ENCODE assay signal across 10 mouse cellular contexts in the genomic region with DNA sequence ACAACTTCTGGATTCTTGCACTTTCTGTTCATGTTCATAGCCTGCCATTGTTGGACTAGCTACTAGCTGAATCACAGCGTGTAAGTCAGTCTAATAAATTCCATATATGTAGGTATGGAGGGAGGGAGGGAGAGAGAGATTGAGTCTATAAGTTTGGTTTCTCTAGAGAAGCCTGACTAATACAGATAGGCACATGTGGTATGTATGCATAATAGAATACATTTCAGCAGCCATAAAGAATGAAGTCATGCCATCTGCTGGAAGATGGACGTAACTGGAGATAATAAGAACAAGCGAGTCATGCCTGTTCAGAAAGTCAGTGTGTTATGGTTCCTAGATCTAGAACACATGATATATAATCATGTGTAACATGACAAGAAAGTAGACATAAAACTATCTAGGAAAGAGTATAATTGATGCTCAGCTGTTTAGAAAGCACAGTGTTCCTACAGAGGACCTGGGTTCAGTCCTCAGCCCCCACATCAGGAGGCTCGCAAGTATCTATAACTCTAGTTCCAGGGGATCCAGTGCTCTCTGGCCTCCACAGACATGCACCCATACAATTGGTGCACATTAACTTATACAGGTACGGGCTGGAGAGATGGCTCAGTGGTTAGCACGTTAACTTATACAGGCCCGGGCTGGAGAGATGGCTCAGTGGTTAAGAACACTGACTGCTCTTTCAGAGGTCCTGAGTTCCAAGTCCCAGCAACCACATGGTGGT.
DNase-seq lines count a peak whose midpoint lies in the region; ATAC-seq and TF ChIP-seq lines count a peak whose summit lies in the region.
"Had no signal": no experiment of that assay in that cellular context is flagged by ENCODE, and none has a peak within 500 bp of the region (broad histone marks: within the 10 kb centered on the region; RNA-seq: fewer than 3 reads in every experiment).

No protein-coding gene starts in this region.

- H3K36me3 ChIP-seq in limb, embryonic 13.5 days = no peaks in the 10 kb centered on the region
- H3K36me3 ChIP-seq in limb, embryonic 10.5 days = no peaks in the 10 kb centered on the region
- no peaks in the 10 kb centered on the region for H3K36me3 ChIP-seq in MEL (ENCODE audit: control insufficient read depth in 1 of 2, insufficient read depth in 2 of 2, low read length in 2 of 2)
- H3K36me3 ChIP-seq in midbrain, embryonic 13.5 days = no peaks in the 10 kb centered on the region
- H3K36me3 ChIP-seq: intestine, embryonic 15.5 days; neural tube, embryonic 13.5 days had no signal

- DNase-seq in limb, embryonic 10.5 days (ENCODE audit: low spot score) = no peak
- peak; percentile 47 for DNase-seq in MEL (ENCODE audit: low read depth, low spot score)
- DNase-seq in brain, embryonic 18.5 days (ENCODE audit: low read depth, low spot score) = peak; percentile 24
- DNase-seq in layer of hippocampus, postnatal 10 days (ENCODE audit: low spot score in 2 of 2) = no peak
- DNase-seq in cerebellum, postnatal 25 days = no peak

- TF ChIP-seq POLR2A in MEL (IDR thresholded peaks at IDR 0.05; ENCODE audit: control insufficient read depth in 1 of 2, insufficient read depth in 1 of 2, low read depth in 1 of 2, low read length in 2 of 2, poor library complexity in 1 of 2) = no peak

- peak in 2 of 3 experiments; percentile 23 to 66; a peak in 3 of 6 replicates for TF ChIP-seq CTCF in MEL (IDR thresholded peaks at IDR 0.05 in 2 of 3, conservative IDR thresholded peaks at IDR 0.05 in 1 of 3; ENCODE audit: control insufficient read depth in 1 of 3, insufficient read depth in 1 of 3, low read depth in 2 of 3, low read length in 3 of 3, poor library complexity in 1 of 3, severe bottlenecking in 1 of 3)

- TF ChIP-seq EP300 in MEL (IDR thresholded peaks at IDR 0.05; ENCODE audit: low read depth in 1 of 2, low read length in 2 of 2) = no peak

- H3K27me3 ChIP-seq in limb, embryonic 13.5 days = no peaks in the 10 kb centered on the region
- no peaks in the 10 kb centered on the region for H3K27me3 ChIP-seq in limb, embryonic 10.5 days (ENCODE audit: low read depth, poor library complexity, severe bottlenecking)
- peaks cover 0 to 1% of the 10 kb centered on the region in 2 experiments; a peak in 2 of 4 replicates for H3K27me3 ChIP-seq in MEL (ENCODE audit: control insufficient read depth in 1 of 2, insufficient read depth in 2 of 2, low read length in 2 of 2)
- no peaks in the 10 kb centered on the region for H3K27me3 ChIP-seq in midbrain, embryonic 13.5 days
- H3K27me3 ChIP-seq: intestine, embryonic 15.5 days; neural tube, embryonic 13.5 days had no signal

- WGBS in limb, embryonic 13.5 days = 82% methylated on average over 7 of the region's 7 CpGs
- WGBS in limb, embryonic 10.5 days = 86% methylated on average over 7 of the region's 7 CpGs
- 87% methylated on average over 7 of the region's 7 CpGs for WGBS in midbrain, embryonic 13.5 days

- H3K9ac ChIP-seq in limb, embryonic 13.5 days = no peak overlapping the region
- no peak overlapping the region for H3K9ac ChIP-seq in MEL (ENCODE audit: control insufficient read depth, low read depth, low read length, poor library complexity, severe bottlenecking)
- no peak overlapping the region for H3K9ac ChIP-seq in midbrain, embryonic 13.5 days (replicated peaks)
- H3K9ac ChIP-seq: intestine, embryonic 15.5 days; neural tube, embryonic 13.5 days had no signal

- H3K27ac ChIP-seq in limb, embryonic 13.5 days = no peak overlapping the region
- no peak overlapping the region for H3K27ac ChIP-seq in limb, embryonic 10.5 days
- H3K27ac ChIP-seq in MEL (ENCODE audit: control insufficient read depth, low read depth, low read length) = no peak overlapping the region
- H3K27ac ChIP-seq in midbrain, embryonic 13.5 days = no peak overlapping the region
- H3K27ac ChIP-seq: intestine, embryonic 15.5 days; neural tube, embryonic 13.5 days had no signal

- H3K9me3 ChIP-seq in limb, embryonic 13.5 days = no peaks in the 10 kb centered on the region
- no peaks in the 10 kb centered on the region for H3K9me3 ChIP-seq in limb, embryonic 10.5 days (replicated peaks)
- H3K9me3 ChIP-seq in MEL (replicated peaks; ENCODE audit: insufficient read depth, low read length) = no peaks in the 10 kb centered on the region
- no peaks in the 10 kb centered on the region; the same call in 1 of the 2 replicates for H3K9me3 ChIP-seq in midbrain, embryonic 13.5 days
- H3K9me3 ChIP-seq: intestine, embryonic 15.5 days; neural tube, embryonic 13.5 days had no signal

- ATAC-seq in limb, embryonic 13.5 days (ENCODE audit: low FRiP score, low read depth) = 0 out of 2 replicates have a peak, but pooled peaks have one; percentile 28
- ATAC-seq in midbrain, embryonic 13.5 days = peak; percentile 55; the same call in 1 of the 2 replicates
- no peak for ATAC-seq in erythroblast, adult 5-6 weeks (replicated peaks; ENCODE audit: low FRiP score, poor library complexity, severe bottlenecking)
- ATAC-seq: intestine, embryonic 15.5 days had no signal

- H3K4me2 ChIP-seq in limb, embryonic 13.5 days (replicated peaks) = no peak overlapping the region
- no peak overlapping the region for H3K4me2 ChIP-seq in midbrain, embryonic 13.5 days (replicated peaks)
- H3K4me2 ChIP-seq: intestine, embryonic 15.5 days; neural tube, embryonic 13.5 days had no signal

- H3K4me3 ChIP-seq in limb, embryonic 13.5 days = no peak overlapping the region
- no peak overlapping the region for H3K4me3 ChIP-seq in limb, embryonic 10.5 days
- no peak overlapping the region for H3K4me3 ChIP-seq in MEL (ENCODE audit: control insufficient read depth in 1 of 2, insufficient read depth in 1 of 2, low read depth in 2 of 2, low read length in 2 of 2)
- no peak overlapping the region for H3K4me3 ChIP-seq in midbrain, embryonic 13.5 days (replicated peaks)
- H3K4me3 ChIP-seq: intestine, embryonic 15.5 days; neural tube, embryonic 13.5 days had no signal

- H3K4me1 ChIP-seq in limb, embryonic 13.5 days = no peaks in the 10 kb centered on the region
- no peaks in the 10 kb centered on the region for H3K4me1 ChIP-seq in limb, embryonic 10.5 days
- H3K4me1 ChIP-seq in MEL (ENCODE audit: control insufficient read depth in 1 of 2, insufficient read depth in 2 of 2, low read length in 2 of 2) = no peaks in the 10 kb centered on the region
- no peaks in the 10 kb centered on the region for H3K4me1 ChIP-seq in midbrain, embryonic 13.5 days (replicated peaks)
- H3K4me1 ChIP-seq: intestine, embryonic 15.5 days; neural tube, embryonic 13.5 days had no signal

- TF ChIP-seq RAD21 in MEL (IDR thresholded peaks at IDR 0.05; ENCODE audit: low read depth, low read length) = peak; percentile 65

- H3K79me2 ChIP-seq in MEL (ENCODE audit: control insufficient read depth, insufficient read depth, low read length, poor library complexity) = no peaks in the 10 kb centered on the region

TF ChIP-seq in MEL, 35 proteins besides CTCF, POLR2A, EP300 and RAD21:
- TF ChIP-seq SMC3 (IDR thresholded peaks at IDR 0.05; ENCODE audit: low read depth, low read length) = peak; percentile 74
- TF ChIP-seq POLR2AphosphoS5 (IDR thresholded peaks at IDR 0.05; ENCODE audit: borderline replicate concordance, low read depth, low read length) = no peak
- TF ChIP-seq ZMIZ1 (IDR thresholded peaks at IDR 0.05; ENCODE audit: low read depth, low read length) = no peak
- no peak for TF ChIP-seq TAL1 (IDR thresholded peaks at IDR 0.05; ENCODE audit: low read length)
- peak; percentile 36; the same call in 1 of the 2 replicates for TF ChIP-seq ZC3H11A (IDR thresholded peaks at IDR 0.05; ENCODE audit: low read depth, low read length)
- no peak for TF ChIP-seq USF2 (IDR thresholded peaks at IDR 0.05; ENCODE audit: borderline replicate concordance in 1 of 2, insufficient read depth in 1 of 2, low read depth in 1 of 2, low read length in 2 of 2)
- TF ChIP-seq ZNF384 (IDR thresholded peaks at IDR 0.05; ENCODE audit: low read depth, low read length) = no peak
- no peak for TF ChIP-seq MAFK (IDR thresholded peaks at IDR 0.05; ENCODE audit: borderline replicate concordance, low read depth, low read length)
- no peak for TF ChIP-seq HCFC1 (IDR thresholded peaks at IDR 0.05; ENCODE audit: low read depth, low read length)
- TF ChIP-seq MYC (IDR thresholded peaks at IDR 0.05; ENCODE audit: low read depth, low read length) = 0 out of 2 replicates have a peak, but pooled peaks have one; percentile 25
- no peak for TF ChIP-seq TCF12 (IDR thresholded peaks at IDR 0.05; ENCODE audit: low read depth, low read length)
- no peak for TF ChIP-seq ZKSCAN1 (IDR thresholded peaks at IDR 0.05; ENCODE audit: low read depth, low read length)
- no peak for TF ChIP-seq ELF1 (IDR thresholded peaks at IDR 0.05; ENCODE audit: low read depth, low read length)
- TF ChIP-seq GABPA (IDR thresholded peaks at IDR 0.05; ENCODE audit: low read depth, low read length) = no peak

Comparison
In these comparisons a context has a peak if more than half of its experiments do, and no peak if none do; other contexts are left out.
1. DNase-seq: peak in MEL (single experiment) and brain, embryonic 18.5 days (single experiment); none in limb, embryonic 10.5 days (single experiment), layer of hippocampus, postnatal 10 days (0 of 2) and cerebellum, postnatal 25 days (0 of 2).